Mouse (Mus musculus): ENCODE measurements around the gene Zscan4c. TPM values are rescaled to one million over a fixed set of nuclear protein-coding genes. Genes with fewer than 3 reads are reported as not detected.
"Not testable (repeated sequence)": the region's sequence is repeated elsewhere in the genome, so short reads cannot be mapped to it uniquely, and the experiment has no call there.

Zscan4c gene
- not detected for total RNA-seq (2021)

- intact Hi-C loops (cut with DNase I); DNase-seq (ENCODE audit: low spot score in 2 of 2): not testable (repeated sequence)
These were observed at the start of gene Zscan4c for GRCm38 (mm10) chr7:11005445-11005844. Zscan4c (plus strand) TSS chr7:11005745.

Small RNA genes within 50 kb of the gene (microRNA-seq; reads per million reads assigned to microRNA genes)
- gene Mir297-1: 0 reads per million in 2 experiments

Other genes starting within 250 kb of the Zscan4c start
- gene Zscan4b, start 100.7 kb upstream of the Zscan4c start, total RNA-seq (2021): not detected
- gene Zscan4-ps1, start 63.9 kb downstream of the Zscan4c start, total RNA-seq (2021): not detected
- not detected for gene Zscan4d, start 160.4 kb downstream of the Zscan4c start, total RNA-seq (2021)

All from left cerebral cortex, postnatal 25 days (tissue).